8 mouse cellular contexts compared by ENCODE assay signal in genomic region chr6:53496325-53496753, GRCm38 (mm10).
DNase-seq lines count a peak whose midpoint lies in the region; ATAC-seq and TF ChIP-seq lines count a peak whose summit lies in the region.

No protein-coding gene starts in this region.

- no peak for ATAC-seq in embryonic facial prominence, embryonic 14.5 days (ENCODE audit: low read depth)
- no peak for ATAC-seq in Patski
- ATAC-seq in hindbrain, embryonic 14.5 days (ENCODE audit: low FRiP score), result no peak

- H3K4me3 ChIP-seq in embryonic facial prominence, embryonic 14.5 days (ENCODE audit: low read depth, low read length), result no peak overlapping the region
- H3K4me3 ChIP-seq in embryonic facial prominence, embryonic 10.5 days, result no peak overlapping the region
- no peak overlapping the region for H3K4me3 ChIP-seq in hindbrain, embryonic 14.5 days (replicated peaks; ENCODE audit: low read length)

- peak overlapping the region; percentile 28 for H3K27ac ChIP-seq in embryonic facial prominence, embryonic 14.5 days (replicated peaks; ENCODE audit: low read depth, low read length)
- no peak overlapping the region for H3K27ac ChIP-seq in embryonic facial prominence, embryonic 10.5 days (replicated peaks)
- H3K27ac ChIP-seq in hindbrain, embryonic 14.5 days, result no peak overlapping the region

- H3K27me3 ChIP-seq in embryonic facial prominence, embryonic 14.5 days (replicated peaks; ENCODE audit: control insufficient read depth, insufficient read depth, low read length), result no peaks in the 10 kb centered on the region
- no peaks in the 10 kb centered on the region for H3K27me3 ChIP-seq in embryonic facial prominence, embryonic 10.5 days (replicated peaks; ENCODE audit: low read depth, poor library complexity, severe bottlenecking)
- no peaks in the 10 kb centered on the region for H3K27me3 ChIP-seq in Patski
- H3K27me3 ChIP-seq in hindbrain, embryonic 14.5 days (ENCODE audit: control insufficient read depth, insufficient read depth, low read length), result no peaks in the 10 kb centered on the region

- POLR2A ChIA-PET in Patski (lab: Charles Lee), result no interaction called here

- peaks cover 5% of the 10 kb centered on the region; the same call in 1 of the 2 replicates for H3K4me1 ChIP-seq in embryonic facial prominence, embryonic 14.5 days (ENCODE audit: control insufficient read depth, insufficient read depth, low read length)
- peaks cover 7% of the 10 kb centered on the region for H3K4me1 ChIP-seq in embryonic facial prominence, embryonic 10.5 days
- no peaks in the 10 kb centered on the region for H3K4me1 ChIP-seq in hindbrain, embryonic 14.5 days (replicated peaks; ENCODE audit: control insufficient read depth, insufficient read depth, low read length)

- no peak for DNase-seq in embryonic facial prominence, embryonic 14.5 days (ENCODE audit: low spot score)
- no peak for DNase-seq in embryonic facial prominence, embryonic 10.5 days (ENCODE audit: low spot score)
- peak; percentile 38 for DNase-seq in Patski (ENCODE audit: low read depth, low spot score)
- peak; percentile 62 for DNase-seq in gastrocnemius, postnatal 14 days
- DNase-seq in kidney, postnatal 10 days, result peak; percentile 64
- DNase-seq in ovary, postnatal 10 days (ENCODE audit: low spot score), result peak; percentile 22
- DNase-seq in hindbrain, embryonic 14.5 days (ENCODE audit: low spot score), result no peak
- no peak for DNase-seq in embryo, embryonic 10.5 days (ENCODE audit: low spot score)

- TF ChIP-seq CTCF in Patski (IDR thresholded peaks at IDR 0.05), result no peak

- no peaks in the 10 kb centered on the region for H3K9me3 ChIP-seq in embryonic facial prominence, embryonic 14.5 days (ENCODE audit: control insufficient read depth, low read length)
- H3K9me3 ChIP-seq in embryonic facial prominence, embryonic 10.5 days, result no peaks in the 10 kb centered on the region
- no peaks in the 10 kb centered on the region for H3K9me3 ChIP-seq in hindbrain, embryonic 14.5 days (ENCODE audit: control insufficient read depth, low read length)

- no peak overlapping the region for H3K9ac ChIP-seq in embryonic facial prominence, embryonic 14.5 days (ENCODE audit: low read depth, low read length)
- H3K9ac ChIP-seq in hindbrain, embryonic 14.5 days, result no peak overlapping the region

- no peaks in the 10 kb centered on the region for H3K36me3 ChIP-seq in embryonic facial prominence, embryonic 14.5 days (ENCODE audit: control insufficient read depth, insufficient read depth, low read length)
- H3K36me3 ChIP-seq in embryonic facial prominence, embryonic 10.5 days (replicated peaks), result no peaks in the 10 kb centered on the region
- no peaks in the 10 kb centered on the region for H3K36me3 ChIP-seq in hindbrain, embryonic 14.5 days (replicated peaks; ENCODE audit: control insufficient read depth, insufficient read depth)

- WGBS in embryonic facial prominence, embryonic 14.5 days, result 61% methylated on average over 4 of the region's 4 CpGs
- 76% methylated on average over 4 of the region's 4 CpGs for WGBS in embryonic facial prominence, embryonic 10.5 days
- 70% methylated on average over 4 of the region's 4 CpGs for WGBS in hindbrain, embryonic 14.5 days

- no peak overlapping the region for H3K4me2 ChIP-seq in embryonic facial prominence, embryonic 14.5 days (ENCODE audit: low read depth, low read length)
- H3K4me2 ChIP-seq in hindbrain, embryonic 14.5 days (replicated peaks), result no peak overlapping the region

- CTCF ChIA-PET in Patski (lab: Charles Lee), result interaction anchor here (1.6 kb wide), 2 partner anchors 20 to 34 kb away, joined by 3 to 5 read pairs; no protein-coding TSS in a partner anchor

- intact Hi-C loops in gastrocnemius, postnatal 14 days (cut with DNase I; ENCODE audit: low total_unique reads), result no loop called here

- in situ Hi-C loops in Patski (cut with MboI; ENCODE audit: low pct_unique_long_range_greater_than_20kb), result no loop called here

Comparison
In these comparisons a context has a peak if more than half of its experiments do, and no peak if none do; other contexts are left out.
1. DNase-seq: peak in Patski (single experiment), gastrocnemius, postnatal 14 days (single experiment), kidney, postnatal 10 days (single experiment) and ovary, postnatal 10 days (single experiment); none in embryonic facial prominence, embryonic 14.5 days (single experiment), embryonic facial prominence, embryonic 10.5 days (single experiment), hindbrain, embryonic 14.5 days (single experiment) and embryo, embryonic 10.5 days (single experiment).